In genomic region chr12:114012860-114013259, GRCm38 (mm10) we compare ENCODE assay signal across 8 mouse cellular contexts.
A peak's percentile ranks its signal among the peaks of the same experiment; 100 is the strongest.
DNase-seq lines count a peak whose midpoint lies in the region; ATAC-seq and TF ChIP-seq lines count a peak whose summit lies in the region.
"Not testable (repeated sequence)": the region's sequence is repeated elsewhere in the genome, so short reads cannot be mapped to it uniquely, and the experiment has no call there.

No protein-coding gene starts in this region.

- 31% methylated on average over 4 of the region's 4 CpGs for WGBS in embryonic facial prominence, embryonic 11.5 days
- 24% methylated on average over 4 of the region's 4 CpGs for WGBS in hindbrain, postnatal 0 days

- H3K27me3 ChIP-seq in embryonic facial prominence, embryonic 11.5 days (ENCODE audit: control insufficient read depth, insufficient read depth, low read length); hindbrain, postnatal 0 days (ENCODE audit: insufficient read depth, low read length): not testable (repeated sequence)

- H3K4me3 ChIP-seq in embryonic facial prominence, embryonic 11.5 days (ENCODE audit: low read depth, low read length); hindbrain, postnatal 0 days (ENCODE audit: low read length): not testable (repeated sequence)

- H3K36me3 ChIP-seq in embryonic facial prominence, embryonic 11.5 days (replicated peaks; ENCODE audit: control insufficient read depth, insufficient read depth, low read depth, low read length); hindbrain, postnatal 0 days (ENCODE audit: insufficient read depth, low read length): not testable (repeated sequence)

- DNase-seq in NIH3T3 (ENCODE audit: low read depth): peak; percentile 63
- peak; percentile 0 for DNase-seq in brain, adult 2 months (ENCODE audit: low read depth, low spot score)
- DNase-seq in embryonic facial prominence, embryonic 11.5 days (ENCODE audit: low spot score): peak; percentile 7
- DNase-seq in hindbrain, postnatal 0 days (ENCODE audit: low spot score): peak; percentile 4
- peak; percentile 8 to 37 for DNase-seq in layer of hippocampus, postnatal 25 days (ENCODE audit: extremely low spot score in 1 of 2, low spot score in 1 of 2)
- DNase-seq in lung, postnatal 4 days: peak; percentile 38 to 63
- DNase-seq in spleen, adult 18-20 months: peak; percentile 44 to 74
- DNase-seq in urinary bladder, postnatal 14 days (ENCODE audit: low spot score): peak; percentile 49

- H3K9ac ChIP-seq in embryonic facial prominence, embryonic 11.5 days (replicated peaks; ENCODE audit: low read length); hindbrain, postnatal 0 days (replicated peaks; ENCODE audit: low read length): not testable (repeated sequence)

- not testable (repeated sequence) for H3K4me1 ChIP-seq in embryonic facial prominence, embryonic 11.5 days (ENCODE audit: control insufficient read depth, insufficient read depth, low read length); hindbrain, postnatal 0 days (ENCODE audit: insufficient read depth, low read length)

- not testable (repeated sequence) for H3K9me3 ChIP-seq in embryonic facial prominence, embryonic 11.5 days (replicated peaks; ENCODE audit: control insufficient read depth, low read length); hindbrain, postnatal 0 days (ENCODE audit: low read length)

- ATAC-seq in embryonic facial prominence, embryonic 11.5 days (replicated peaks; ENCODE audit: insufficient number of reproducible peaks, low FRiP score, low TSS enrichment, low read depth); hindbrain, postnatal 0 days: not testable (repeated sequence)

- not testable (repeated sequence) for H3K4me2 ChIP-seq in embryonic facial prominence, embryonic 11.5 days (ENCODE audit: low read depth, low read length); hindbrain, postnatal 0 days (ENCODE audit: low read depth, low read length)

- not testable (repeated sequence) for H3K27ac ChIP-seq in embryonic facial prominence, embryonic 11.5 days (replicated peaks; ENCODE audit: low read depth, low read length); hindbrain, postnatal 0 days

- TF ChIP-seq CTCF in hindbrain, postnatal 0 days (IDR thresholded peaks at IDR 0.05; ENCODE audit: low read depth): peak; percentile 42

Comparison
In these comparisons a context has a peak if more than half of its experiments do, and no peak if none do; other contexts are left out.
1. DNase-seq: peak in every context shown above with its lines; median percentile 63 in NIH3T3; 59 in spleen, adult 18-20 months; 50 in lung, postnatal 4 days; 49 in urinary bladder, postnatal 14 days; 22 in layer of hippocampus, postnatal 25 days; 7 in embryonic facial prominence, embryonic 11.5 days; 4 in hindbrain, postnatal 0 days; 0 in brain, adult 2 months.